Mouse (Mus musculus) lung, postnatal 25 days (tissue): ENCODE results near the gene Gde1.

Experiments
- DNase-seq: peaks from one replicate; pipeline ENCODE4 v3.0.0; 2022; ENCODE audit warnings: low spot score

Gene Gde1

GRCm38 (mm10) chr7:118706488-118706887 is 910 bp upstream of the Gde1 start:
- no peak for DNase-seq

- DNase-seq = no peak
These were observed 473 bp upstream of the Gde1 start for GRCm38 (mm10) chr7:118706051-118706450.

- DNase-seq = no peak
These were observed 1.4 kb downstream of the Gde1 start for GRCm38 (mm10) chr7:118704001-118704850.

DNA sequence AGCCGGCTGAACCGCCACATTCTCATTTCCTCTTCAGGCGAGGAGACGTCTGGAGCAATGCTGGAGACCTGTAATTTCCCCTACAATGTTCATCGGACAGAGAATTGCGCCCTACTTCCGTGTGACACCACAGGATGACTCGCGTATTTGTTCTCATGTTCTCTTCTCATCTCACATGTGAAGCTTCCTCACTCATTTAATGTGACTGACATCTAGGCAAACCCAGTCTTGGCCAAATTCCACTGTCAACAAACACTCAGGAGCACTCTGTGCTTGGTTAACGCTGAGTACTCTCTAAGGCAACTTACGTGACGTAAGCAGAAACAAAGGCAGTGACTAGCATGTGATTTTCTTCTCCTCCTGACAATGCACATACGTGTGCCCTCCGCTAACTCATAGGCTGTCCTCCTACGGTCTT is 2.4 kb downstream of the Gde1 start:
- peak; percentile 88 for DNase-seq

DNA sequence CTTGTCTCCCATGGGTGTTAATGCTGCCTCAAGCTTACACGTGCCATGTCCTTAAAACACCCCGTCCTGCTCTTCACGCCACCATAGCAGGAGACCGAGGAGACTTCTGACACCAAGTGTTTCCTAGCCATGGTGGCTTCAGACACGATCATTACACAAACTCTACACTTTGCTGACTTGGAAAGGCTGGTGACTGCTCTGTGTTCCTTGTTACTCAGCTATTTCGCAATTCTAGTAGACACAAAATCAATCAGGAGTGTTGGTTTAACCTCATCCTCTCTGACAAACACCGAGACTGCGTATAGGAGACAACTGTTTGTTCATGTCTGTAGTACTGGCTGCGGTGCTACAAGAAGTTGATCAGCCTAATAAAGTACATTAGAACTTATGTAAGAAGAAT is 6.7 kb downstream of the Gde1 start:
- DNase-seq = no peak

- DNase-seq = no peak
These were observed 8.4 kb downstream of the Gde1 start for GRCm38 (mm10) chr7:118697168-118697567.

DNA sequence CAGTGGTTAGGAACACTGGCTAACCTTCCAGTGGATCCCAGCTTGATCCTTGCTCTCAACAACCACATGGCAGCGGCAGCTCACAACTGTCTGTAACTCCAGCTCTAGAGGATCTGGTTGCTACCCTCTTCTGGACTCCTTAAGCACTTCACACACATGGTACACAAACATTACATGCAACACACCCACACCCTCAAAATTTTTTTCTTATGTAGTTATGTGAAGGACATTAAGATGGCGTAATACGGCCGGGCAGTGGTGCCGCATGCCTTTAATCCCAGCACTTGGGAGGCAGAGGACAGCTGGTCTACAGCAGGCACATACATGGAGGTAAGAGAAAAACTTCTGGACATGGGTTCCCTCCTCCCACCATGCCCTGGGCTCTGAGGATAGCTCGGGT is 9.4 kb downstream of the Gde1 start:
- peak; percentile 60 for DNase-seq

DNA sequence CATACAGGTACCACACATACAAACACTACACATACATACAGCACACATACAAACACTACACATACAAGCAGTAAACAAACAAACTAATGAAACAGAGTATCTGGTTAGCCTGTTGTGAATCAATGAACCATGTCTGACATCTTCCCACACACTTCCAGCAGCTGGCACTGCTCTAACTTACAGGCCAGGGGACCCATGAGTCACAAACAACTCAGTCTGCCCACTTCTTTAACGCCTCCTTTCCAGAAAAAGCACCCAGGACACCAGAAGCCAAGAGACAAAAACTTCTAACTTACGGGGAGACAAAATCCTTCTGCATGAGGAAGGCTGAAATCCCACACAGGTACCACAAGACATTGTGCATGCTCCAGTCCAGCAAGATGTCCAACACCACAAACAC is 14.3 kb downstream of the Gde1 start:
- no peak for DNase-seq

GRCm38 (mm10) chr7:118689088-118689487 is 16.5 kb downstream of the Gde1 start:
- DNase-seq = no peak

GRCm38 (mm10) chr7:118688199-118688598 is 17.4 kb downstream of the Gde1 start:
- no peak for DNase-seq

DNA sequence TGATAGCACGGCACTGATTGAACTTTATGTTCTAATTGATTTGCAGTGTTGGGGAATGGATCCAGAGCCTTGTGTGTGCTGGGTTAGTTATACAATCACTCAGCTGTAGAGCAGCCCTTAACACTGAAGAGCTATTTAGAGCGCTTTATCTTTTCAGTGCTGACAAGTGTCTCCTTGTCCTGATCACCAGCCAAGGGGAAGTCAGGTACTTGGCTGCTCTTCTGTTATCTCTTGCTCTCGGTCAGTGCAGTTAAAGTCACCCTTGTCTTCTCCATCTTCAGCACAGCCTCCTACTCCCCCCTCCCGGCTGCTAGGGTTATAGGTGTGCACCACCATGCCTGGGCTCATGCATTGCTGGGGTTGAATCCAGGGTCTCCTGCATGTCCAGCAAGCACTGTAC is 28.8 kb downstream of the Gde1 start:
- no peak for DNase-seq

DNA sequence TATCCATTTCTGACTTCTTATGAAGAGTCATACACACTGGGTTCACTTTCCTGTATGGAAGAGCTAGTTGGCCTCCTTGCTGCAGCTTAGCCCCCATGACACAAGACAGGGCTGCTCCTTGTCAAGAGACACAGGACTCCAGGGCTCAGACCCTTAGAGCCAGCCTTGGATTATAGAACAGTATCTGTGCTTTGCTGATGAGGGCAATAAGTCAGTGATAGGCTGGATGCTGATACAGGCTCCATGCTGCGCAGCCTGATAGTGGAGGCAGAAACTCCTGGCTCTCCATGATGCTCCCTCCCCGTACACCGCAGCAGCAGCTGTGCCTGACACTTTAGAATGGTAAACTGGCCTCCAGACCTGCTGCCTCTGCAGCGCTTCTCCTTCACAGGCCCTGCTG is 35.4 kb downstream of the Gde1 start:
- DNase-seq = no peak

GRCm38 (mm10) chr7:118667773-118668172 is 37.8 kb downstream of the Gde1 start:
- DNase-seq = no peak

GRCm38 (mm10) chr7:118656730-118657129 is 48.8 kb downstream of the Gde1 start:
- DNase-seq = no peak

DNA sequence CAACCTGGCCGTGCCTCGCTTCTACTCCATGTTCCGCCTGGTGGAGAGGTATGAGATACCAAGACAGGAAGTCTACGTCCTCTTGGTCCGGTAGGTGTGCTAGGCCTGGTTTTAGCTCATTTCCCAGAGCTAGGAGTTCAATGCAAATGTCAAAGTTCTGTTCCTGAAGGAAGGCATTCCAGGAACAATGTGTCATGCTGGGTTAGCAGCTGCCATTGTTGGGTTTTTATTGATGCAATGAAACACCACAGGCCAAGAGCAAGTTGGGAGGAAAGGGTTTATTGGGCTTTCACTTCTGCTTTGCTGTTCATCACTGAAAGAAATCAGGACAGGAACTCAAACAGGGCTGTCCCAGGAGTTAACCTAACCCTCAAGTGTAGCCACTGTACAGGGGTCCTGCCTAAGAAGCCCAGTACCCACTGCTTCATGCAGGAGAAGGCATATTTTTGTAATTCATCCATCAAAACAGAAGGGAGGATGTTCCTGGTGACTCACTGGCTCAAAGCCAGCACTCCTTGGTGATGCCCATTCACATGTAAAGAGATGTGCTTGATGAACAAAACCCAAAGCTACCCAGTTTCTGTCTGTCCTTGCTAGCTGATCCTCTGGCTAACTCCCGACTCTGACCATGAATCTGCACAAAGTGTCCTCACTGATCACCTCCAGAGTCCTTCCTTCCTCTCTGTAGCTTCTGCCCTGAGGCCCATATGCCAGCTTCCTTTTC is 52.8 kb downstream of the Gde1 start:
- DNase-seq = no peak

- DNase-seq = no peak
These were observed 54.7 kb downstream of the Gde1 start for GRCm38 (mm10) chr7:118650891-118651290.

DNA sequence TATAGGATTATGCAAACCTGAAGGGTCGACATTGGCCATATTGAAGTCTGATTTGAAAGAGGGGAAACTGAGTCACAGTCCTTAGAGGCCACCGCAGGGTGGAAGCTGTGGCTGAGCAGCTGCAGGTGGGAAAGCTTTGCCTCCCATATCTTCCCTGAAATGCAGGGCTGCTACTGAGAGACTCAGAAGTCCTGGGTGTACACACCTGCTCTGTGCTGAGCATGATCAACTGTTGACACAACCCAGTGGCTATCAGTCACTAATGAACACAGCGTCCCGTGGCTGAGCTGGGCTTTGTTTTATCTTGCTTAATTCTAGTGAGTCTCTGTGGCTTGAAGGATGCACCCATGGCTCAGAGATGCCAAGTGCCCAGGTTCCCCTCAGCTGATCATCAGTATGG is 55.5 kb downstream of the Gde1 start:
- DNase-seq = no peak

GRCm38 (mm10) chr7:118649328-118649727 is 56.2 kb downstream of the Gde1 start:
- DNase-seq = no peak

- DNase-seq = no peak
These were observed 59.3 kb downstream of the Gde1 start for GRCm38 (mm10) chr7:118646237-118646636.
